Mouse (Mus musculus) liver, embryonic 14.5 days (tissue): ENCODE measurements around the gene Sox8. TPM values are rescaled to one million over a fixed set of nuclear protein-coding genes. Genes with fewer than 3 reads are reported as not detected.

ENCODE experiments used
- ATAC-seq: fragments of 200-750 bp; cut with Nextera tagmentation; 2 replicates; pipeline ENCODE4 v1.8.0; 2017; ENCODE audit warnings: moderate number of reproducible peaks, mild to moderate bottlenecking, moderate library complexity; ENCODE audit not compliant: insufficient read depth
- DNase-seq, 3 experiments: peaks; one replicate each; pipeline ENCODE4 v3.0.0-alpha.2; 2012 to 2013; ENCODE audit warnings: low read depth in 3 of 3, low spot score in 3 of 3
- H3K27ac ChIP-seq: fragments of 300-500 bp; sonication (generic); 2 replicates; pipeline ENCODE4 v1.5.1; 2014; ENCODE audit warnings: moderate library complexity, mild to moderate bottlenecking, control low read depth, inconsistent platforms
- H3K27me3 ChIP-seq: fragments of 300-500 bp; sonication (generic); 2 replicates; pipeline ENCODE4 v1.6.1; 2014; ENCODE audit warnings: mild to moderate bottlenecking, low read length, moderate library complexity; ENCODE audit not compliant: control insufficient read depth, insufficient read depth
- H3K36me3 ChIP-seq: fragments of 300-500 bp; sonication (generic); replicated peaks from 2 replicates; pipeline ENCODE4 v1.6.1; 2014; ENCODE audit warnings: low read depth; ENCODE audit not compliant: control insufficient read depth, insufficient read depth
- H3K4me1 ChIP-seq, 2 experiments: fragments of 200-500 bp in 1 of 2; fragments of 300-500 bp in 1 of 2; sonication (generic) in 1 of 2; replicated peaks; 2 replicates each; pipeline ENCODE4 v1.6.1; 2012 to 2014; ENCODE audit warnings: antibody characterized with exemption in 1 of 2, inconsistent platforms in 1 of 2, low read length in 1 of 2; ENCODE audit not compliant: control insufficient read depth in 2 of 2, insufficient read depth in 2 of 2
- H3K4me2 ChIP-seq: fragments of 300-500 bp; sonication (generic); 2 replicates; pipeline ENCODE4 v1.6.1; 2014; ENCODE audit warnings: low read depth, mild to moderate bottlenecking, control low read depth, moderate library complexity
- H3K4me3 ChIP-seq, 2 experiments: fragments of 200-500 bp in 1 of 2; fragments of 300-500 bp in 1 of 2; sonication (generic) in 1 of 2; 2 replicates each; pipeline ENCODE4 v1.5.1; 2012 to 2014; ENCODE audit warnings: low read depth in 2 of 2, low read length in 2 of 2, mild to moderate bottlenecking in 2 of 2, control low read depth in 1 of 2, inconsistent platforms in 1 of 2, moderate library complexity in 1 of 2; ENCODE audit not compliant: insufficient read depth in 1 of 2
- H3K9ac ChIP-seq: fragments of 300-500 bp; sonication (generic); replicated peaks from 2 replicates; pipeline ENCODE4 v1.6.1; 2014; ENCODE audit warnings: mild to moderate bottlenecking, control low read depth, moderate library complexity
- H3K9me3 ChIP-seq: fragments of 300-500 bp; sonication (generic); 2 replicates; pipeline ENCODE4 v1.6.1; 2016; ENCODE audit warnings: low read length, mixed read lengths; ENCODE audit not compliant: control insufficient read depth
- CTCF ChIP-seq: IDR thresholded peaks from 2 replicates; pipeline ENCODE4 v1.5.1; 2016; ENCODE audit warnings: antibody characterized with exemption, low read depth, control low read depth
- EP300 ChIP-seq: IDR thresholded peaks from 2 replicates; pipeline ENCODE4 v1.6.1; 2016; ENCODE audit warnings: antibody characterized with exemption, low read depth
- WGBS: fragments of 180-500 bp; shearing (Covaris S2); extraction: QIAGEN DNeasy Blood & Tissue Kit; methylation state at CpG from one replicate; pipeline ENCODE4 v1.1.7; 2014; ENCODE audit not compliant: insufficient replicate concordance; 5-methylcytosine and 5-hydroxymethylcytosine counted together
- polyA plus RNA-seq, 2 experiments: library from polyadenylated mRNA; depleted of rRNA in 1 of 2; stranded (reverse) in 1 of 2; unstranded in 1 of 2; fragments of >200 nt; fragmentation: Nextera tagmentation in 1 of 2; extraction: Ambion mirVana in 1 of 2; gene quantifications; 2 replicates each; pipeline versions ENCODE4 v1.2.1 to v1.2.3; 2012 to 2014

Sox8 gene
- polyA plus RNA-seq, 2 experiments: 0.11 TPM; not detected in 1

- Histone ChIP-seq H3K9ac (peak overlapping the region; percentile 78), H3K4me3 (peak overlapping the region; percentile 73 to 77), H3K36me3 (no peaks in the 10 kb centered on the region), H3K4me2 (peak overlapping the region; percentile 88), H3K27ac (peak overlapping the region; percentile 14), H3K9me3 (no peaks in the 10 kb centered on the region), H3K4me1 (peaks cover 4 to 13% of the 10 kb centered on the region in 2 experiments), H3K27me3 (no peaks in the 10 kb centered on the region)
- DNase-seq (no peak), ATAC-seq (peak; percentile 54)
- 4% methylated on average over 21 of the region's 21 CpGs for WGBS
- TF ChIP-seq CTCF (no peak), EP300 (no peak)
These were observed 9.0 kb upstream of the Sox8 start for GRCm38 (mm10) chr17:25579332-25580047.

GRCm38 (mm10) chr17:25578920-25579319 is 8.4 kb upstream of the Sox8 start, which contains the start of gene Lmf1:
Gene Lmf1, plus strand, starts transcription at chr17:25579085.
- DNase-seq: peak; percentile 91 to 93 (median 91)
- Histone ChIP-seq H3K4me2 (peak within 1 kb of the TSS; percentile 88), H3K36me3 (no peaks in the 10 kb centered on the region), H3K4me1 (peaks cover 3 to 12% of the 10 kb centered on the region in 2 experiments), H3K27me3 (no peaks in the 10 kb centered on the region), H3K27ac (peak within 1 kb of the TSS; percentile 14), H3K4me3 (peak within 1 kb of the TSS; percentile 73 to 77), H3K9ac (peak within 1 kb of the TSS; percentile 78), H3K9me3 (no peaks in the 10 kb centered on the region)
- TF ChIP-seq EP300: no peak
- TF ChIP-seq CTCF: peak; percentile 60
- peak; percentile 93 for ATAC-seq
- WGBS: 0% methylated on average over 31 of the region's 31 CpGs

GRCm38 (mm10) chr17:25577702-25578101 is 7.2 kb upstream of the Sox8 start:
- Histone ChIP-seq H3K4me3 (no peak overlapping the region), H3K9me3 (no peaks in the 10 kb centered on the region), H3K27me3 (no peaks in the 10 kb centered on the region), H3K27ac (no peak overlapping the region), H3K36me3 (no peaks in the 10 kb centered on the region), H3K9ac (no peak overlapping the region), H3K4me1 (peaks cover 0 to 4% of the 10 kb centered on the region in 2 experiments; a peak in 2 of 4 replicates), H3K4me2 (no peak overlapping the region)
- ATAC-seq: no peak
- no peak for TF ChIP-seq CTCF
- no peak for TF ChIP-seq EP300
- DNase-seq: no peak
- 36% methylated on average over 2 of the region's 2 CpGs for WGBS

- TF ChIP-seq CTCF (no peak), EP300 (no peak)
- WGBS: 47% methylated on average over 6 of the region's 6 CpGs
- no peak for ATAC-seq
These were observed 6.8 kb upstream of the Sox8 start for GRCm38 (mm10) chr17:25577263-25577662.

GRCm38 (mm10) chr17:25576034-25576433 is 5.5 kb upstream of the Sox8 start:
- WGBS: 46% methylated on average over 2 of the region's 2 CpGs
- no peak for DNase-seq
- Histone ChIP-seq H3K27me3 (peaks cover 6% of the 10 kb centered on the region), H3K9me3 (no peaks in the 10 kb centered on the region), H3K4me3 (no peak overlapping the region), H3K27ac (no peak overlapping the region), H3K4me1 (peaks cover 0 to 4% of the 10 kb centered on the region in 2 experiments; a peak in 2 of 4 replicates), H3K36me3 (no peaks in the 10 kb centered on the region), H3K9ac (no peak overlapping the region), H3K4me2 (no peak overlapping the region)
- ATAC-seq: no peak
- TF ChIP-seq CTCF (no peak), EP300 (no peak)

More at GRCm38 (mm10) chr17:25577263-25577662, 6.8 kb upstream of the Sox8 start:
- Histone ChIP-seq H3K4me2 (no peak overlapping the region), H3K27me3 (no peaks in the 10 kb centered on the region), H3K36me3 (no peaks in the 10 kb centered on the region), H3K9ac (no peak overlapping the region), H3K4me1 (peaks cover 0 to 4% of the 10 kb centered on the region in 2 experiments; a peak in 2 of 4 replicates), H3K4me3 (no peak overlapping the region), H3K9me3 (no peaks in the 10 kb centered on the region), H3K27ac (no peak overlapping the region)
- DNase-seq: no peak
